Mouse (Mus musculus) lung, embryonic 16.5 days (tissue): ENCODE measurements around the gene Cdc42bpb. TPM values are rescaled to one million over a fixed set of nuclear protein-coding genes. Genes with fewer than 3 reads are reported as not detected.

Experiments
- ATAC-seq: fragments of 200-750 bp; cut with Nextera tagmentation; 2 replicates; pipeline ENCODE4 v1.8.0; 2017; ENCODE audit warnings: low read depth, mild to moderate bottlenecking, moderate library complexity
- H3K27ac ChIP-seq: fragments of 300-500 bp; sonication (generic); 2 replicates; pipeline ENCODE4 v1.5.1; 2014; ENCODE audit warnings: mild to moderate bottlenecking, control low read depth, low read length
- H3K27me3 ChIP-seq: fragments of 300-500 bp; sonication (generic); 2 replicates; pipeline ENCODE4 v1.6.1; 2014; ENCODE audit warnings: low read depth, low read length, mixed read lengths; ENCODE audit not compliant: control insufficient read depth, insufficient read depth
- H3K36me3 ChIP-seq: fragments of 300-500 bp; sonication (generic); 2 replicates; pipeline ENCODE4 v1.6.1; 2014; ENCODE audit warnings: low read length; ENCODE audit not compliant: control insufficient read depth, insufficient read depth
- H3K4me1 ChIP-seq: fragments of 300-500 bp; sonication (generic); replicated peaks from 2 replicates; pipeline ENCODE4 v1.6.1; 2014; ENCODE audit warnings: low read length, mixed read lengths; ENCODE audit not compliant: control insufficient read depth, insufficient read depth
- H3K4me2 ChIP-seq: fragments of 300-500 bp; sonication (generic); 2 replicates; pipeline ENCODE4 v1.6.1; 2014; ENCODE audit warnings: low read depth, low read length, control low read depth
- H3K4me3 ChIP-seq: fragments of 300-500 bp; sonication (generic); 2 replicates; pipeline ENCODE4 v1.5.1; 2014; ENCODE audit warnings: mild to moderate bottlenecking, low read length, control low read depth
- H3K9ac ChIP-seq: fragments of 300-500 bp; sonication (generic); 2 replicates; pipeline ENCODE4 v1.6.1; 2014; ENCODE audit warnings: low read length, control low read depth
- H3K9me3 ChIP-seq: fragments of 300-500 bp; sonication (generic); 2 replicates; pipeline ENCODE4 v1.6.1; 2016; ENCODE audit warnings: low read length; ENCODE audit not compliant: control insufficient read depth
- WGBS: fragments of 180-500 bp; shearing (Covaris S2); extraction: QIAGEN DNeasy Blood & Tissue Kit; methylation state at CpG from one replicate; pipeline ENCODE4 v1.1.7; 2014; 5-methylcytosine and 5-hydroxymethylcytosine counted together
- polyA plus RNA-seq: library from polyadenylated mRNA; unstranded; fragments of >200 nt; fragmentation: Nextera tagmentation; extraction: Ambion mirVana; gene quantifications from 2 replicates; pipeline ENCODE4 v1.2.1, GENCODE M21; 2015

Cdc42bpb gene
- polyA plus RNA-seq, 1 experiment from 2014 or later: 36.1 TPM

DNA sequence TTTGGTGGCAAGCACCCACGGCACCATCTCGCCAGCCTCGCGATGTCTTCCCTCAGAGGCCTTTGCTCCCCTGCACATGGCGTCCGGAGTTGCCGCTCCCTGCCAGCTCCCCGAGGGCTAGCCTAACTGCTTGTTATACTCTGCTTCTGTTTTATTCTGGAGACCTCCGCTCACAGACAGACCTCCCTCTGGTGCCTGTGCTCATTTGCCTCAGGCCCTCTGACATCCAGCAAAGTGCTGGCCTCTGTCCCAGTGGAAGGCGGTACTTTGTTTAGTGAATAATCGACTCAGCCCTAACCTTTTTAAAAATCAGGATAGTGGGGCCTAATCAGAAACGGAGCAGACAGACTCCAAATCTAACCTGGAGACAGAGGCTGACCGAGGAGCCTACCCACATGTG, 55.7 kb downstream of the Cdc42bpb start:
- Histone ChIP-seq H3K4me1 (peaks cover 4% of the 10 kb centered on the region), H3K36me3 (peaks cover 80% of the 10 kb centered on the region), H3K9me3 (no peaks in the 10 kb centered on the region), H3K9ac (no peak overlapping the region), H3K27ac (no peak overlapping the region), H3K4me2 (no peak overlapping the region), H3K4me3 (no peak overlapping the region), H3K27me3 (no peaks in the 10 kb centered on the region)
- WGBS: 82% methylated on average over 13 of the region's 13 CpGs
- ATAC-seq: no peak

- Histone ChIP-seq H3K9me3 (no peaks in the 10 kb centered on the region), H3K9ac (no peak overlapping the region), H3K4me2 (no peak overlapping the region), H3K4me3 (no peak overlapping the region), H3K27ac (no peak overlapping the region), H3K27me3 (no peaks in the 10 kb centered on the region), H3K4me1 (peaks cover 4% of the 10 kb centered on the region), H3K36me3 (peaks cover 83% of the 10 kb centered on the region)
- 42% methylated on average over 12 of the region's 12 CpGs for WGBS
- ATAC-seq: peak; percentile 85
These were observed 57.0 kb downstream of the Cdc42bpb start for GRCm38 (mm10) chr12:111320549-111320948.

DNA sequence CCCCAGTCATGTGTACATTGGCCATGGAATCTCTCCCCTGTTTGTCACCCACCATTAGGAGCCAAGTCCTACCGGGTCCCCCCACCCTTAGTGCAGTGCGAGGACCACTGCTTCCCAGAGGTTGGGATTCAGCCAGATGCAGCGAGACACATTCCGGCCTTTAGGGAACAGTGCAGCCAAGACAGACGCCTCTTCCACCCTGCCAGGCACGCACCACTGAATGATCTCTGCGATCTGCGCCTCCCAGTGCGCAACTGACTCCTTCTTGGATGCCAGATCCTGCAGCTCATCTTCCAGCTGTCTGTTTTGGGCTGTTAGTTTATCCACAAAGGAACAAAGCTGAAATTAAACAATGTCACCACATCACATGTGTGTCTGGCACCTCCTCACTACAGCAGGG, 59.8 kb downstream of the Cdc42bpb start:
- Histone ChIP-seq H3K4me1 (peaks cover 4% of the 10 kb centered on the region), H3K36me3 (peaks cover 86% of the 10 kb centered on the region), H3K4me2 (no peak overlapping the region), H3K9me3 (no peaks in the 10 kb centered on the region), H3K4me3 (no peak overlapping the region), H3K9ac (no peak overlapping the region), H3K27ac (no peak overlapping the region), H3K27me3 (no peaks in the 10 kb centered on the region)
- ATAC-seq: 0 out of 2 replicates have a peak, but pooled peaks have one; percentile 6
- 78% methylated on average over 9 of the region's 9 CpGs for WGBS

DNA sequence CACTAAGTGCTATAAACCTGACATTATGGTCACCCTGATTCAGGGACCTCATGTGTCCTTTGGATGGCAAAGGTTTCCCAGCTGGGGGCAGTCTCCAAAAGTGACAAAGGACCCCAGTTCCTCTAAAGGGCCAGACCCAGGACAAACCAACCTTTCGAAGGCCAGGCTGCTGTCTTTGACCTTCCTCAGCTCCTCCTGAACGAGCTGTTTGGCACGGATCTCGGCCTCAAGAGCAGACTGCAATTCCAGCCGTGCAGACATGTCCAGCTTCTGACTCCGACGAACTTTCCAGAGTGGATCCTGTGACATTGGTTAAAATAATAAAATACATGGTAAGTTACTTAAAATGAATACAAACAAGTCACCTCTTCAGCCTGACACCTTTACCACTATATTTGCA, 63.2 kb downstream of the Cdc42bpb start:
- ATAC-seq: no peak
- Histone ChIP-seq H3K9me3 (no peaks in the 10 kb centered on the region), H3K27me3 (no peaks in the 10 kb centered on the region), H3K4me3 (no peak overlapping the region), H3K9ac (no peak overlapping the region), H3K36me3 (peaks cover 84% of the 10 kb centered on the region), H3K4me2 (no peak overlapping the region), H3K27ac (no peak overlapping the region), H3K4me1 (no peaks in the 10 kb centered on the region)
- WGBS: 93% methylated on average over 7 of the region's 7 CpGs

DNA sequence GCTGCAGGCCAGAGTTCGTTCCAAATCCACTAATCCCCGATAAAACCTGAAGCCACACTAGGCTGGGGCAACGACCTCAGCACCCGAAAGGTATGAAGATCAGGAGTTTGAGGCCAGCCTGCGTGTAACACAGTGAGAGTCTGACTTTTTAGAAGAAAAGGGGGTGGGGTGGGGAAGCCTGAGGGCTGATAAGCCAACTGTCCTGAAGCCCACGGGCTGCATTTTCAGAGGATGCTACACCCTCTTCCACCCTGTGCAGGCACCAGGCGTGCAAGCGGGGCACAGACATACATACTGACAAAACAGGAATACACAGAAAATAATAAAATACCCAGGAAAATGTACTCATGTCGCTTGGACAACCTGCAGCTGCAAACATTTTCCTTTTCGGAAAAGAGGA, 65.7 kb downstream of the Cdc42bpb start:
- peaks cover 78% of the 10 kb centered on the region for H3K36me3 ChIP-seq
- H3K27ac ChIP-seq: no peak overlapping the region
- no peak overlapping the region for H3K4me3 ChIP-seq
- H3K9me3 ChIP-seq: no peaks in the 10 kb centered on the region
- no peak for ATAC-seq
- no peaks in the 10 kb centered on the region for H3K27me3 ChIP-seq
- no peak overlapping the region for H3K9ac ChIP-seq
- no peak overlapping the region for H3K4me2 ChIP-seq
- no peaks in the 10 kb centered on the region for H3K4me1 ChIP-seq
- 92% methylated on average over 10 of the region's 10 CpGs for WGBS

DNA sequence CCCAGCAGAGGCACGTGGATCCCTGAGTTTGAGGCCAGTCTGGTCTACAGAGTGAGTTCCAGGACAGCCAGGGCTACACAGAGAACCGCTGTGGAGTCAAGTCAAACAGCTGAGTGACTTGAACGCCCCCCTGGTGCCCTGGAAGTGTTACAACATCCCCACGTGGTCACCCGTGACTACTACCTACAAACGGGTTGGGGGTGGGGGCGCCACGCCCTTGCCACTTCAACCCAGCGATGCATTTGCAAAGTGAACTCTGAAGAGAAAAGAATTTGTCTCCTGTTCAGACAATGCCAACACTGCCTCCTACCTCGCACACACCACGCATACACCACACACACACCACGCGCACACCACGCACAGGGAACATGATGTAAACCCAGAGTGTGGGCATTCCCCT, 67.6 kb downstream of the Cdc42bpb start:
- Histone ChIP-seq H3K4me3 (no peak overlapping the region), H3K9ac (no peak overlapping the region), H3K9me3 (no peaks in the 10 kb centered on the region), H3K27ac (no peak overlapping the region), H3K36me3 (peaks cover 72% of the 10 kb centered on the region), H3K4me2 (no peak overlapping the region), H3K4me1 (no peaks in the 10 kb centered on the region), H3K27me3 (no peaks in the 10 kb centered on the region)
- 75% methylated on average over 14 of the region's 14 CpGs for WGBS
- no peak for ATAC-seq

DNA sequence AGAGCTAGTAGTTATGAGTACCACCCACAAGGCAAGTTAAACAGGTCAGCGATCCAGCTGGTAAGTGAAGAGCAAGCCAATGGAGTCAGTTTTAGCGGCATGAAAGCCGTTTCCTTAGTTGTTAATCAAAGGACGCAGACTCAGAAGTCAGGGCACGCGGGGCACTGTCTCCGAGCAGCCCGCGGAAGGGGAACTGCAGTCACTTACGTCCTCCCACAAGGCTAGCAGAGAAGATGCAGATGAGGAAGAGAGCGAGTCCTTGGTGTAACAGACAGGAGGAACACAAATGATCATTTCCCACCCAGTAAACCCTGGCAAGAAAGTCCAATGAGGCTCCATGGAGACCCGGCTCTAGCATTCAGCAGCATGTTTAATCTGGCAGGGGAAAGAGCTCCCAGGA, 68.3 kb downstream of the Cdc42bpb start:
- Histone ChIP-seq H3K9me3 (no peaks in the 10 kb centered on the region), H3K9ac (no peak overlapping the region), H3K27ac (no peak overlapping the region), H3K4me3 (no peak overlapping the region), H3K36me3 (peaks cover 70% of the 10 kb centered on the region), H3K4me1 (no peaks in the 10 kb centered on the region), H3K27me3 (no peaks in the 10 kb centered on the region), H3K4me2 (no peak overlapping the region)
- WGBS: 87% methylated on average over 12 of the region's 12 CpGs
- ATAC-seq: no peak

GRCm38 (mm10) chr12:111306821-111307220, 70.7 kb downstream of the Cdc42bpb start:
- no peaks in the 10 kb centered on the region for H3K4me1 ChIP-seq
- H3K4me2 ChIP-seq: no peak overlapping the region
- H3K27ac ChIP-seq: no peak overlapping the region
- H3K9ac ChIP-seq: no peak overlapping the region
- no peaks in the 10 kb centered on the region for H3K27me3 ChIP-seq
- H3K9me3 ChIP-seq: no peaks in the 10 kb centered on the region
- ATAC-seq: no peak
- H3K36me3 ChIP-seq: peaks cover 68% of the 10 kb centered on the region
- no peak overlapping the region for H3K4me3 ChIP-seq
- 77% methylated on average over 8 of the region's 8 CpGs for WGBS

DNA sequence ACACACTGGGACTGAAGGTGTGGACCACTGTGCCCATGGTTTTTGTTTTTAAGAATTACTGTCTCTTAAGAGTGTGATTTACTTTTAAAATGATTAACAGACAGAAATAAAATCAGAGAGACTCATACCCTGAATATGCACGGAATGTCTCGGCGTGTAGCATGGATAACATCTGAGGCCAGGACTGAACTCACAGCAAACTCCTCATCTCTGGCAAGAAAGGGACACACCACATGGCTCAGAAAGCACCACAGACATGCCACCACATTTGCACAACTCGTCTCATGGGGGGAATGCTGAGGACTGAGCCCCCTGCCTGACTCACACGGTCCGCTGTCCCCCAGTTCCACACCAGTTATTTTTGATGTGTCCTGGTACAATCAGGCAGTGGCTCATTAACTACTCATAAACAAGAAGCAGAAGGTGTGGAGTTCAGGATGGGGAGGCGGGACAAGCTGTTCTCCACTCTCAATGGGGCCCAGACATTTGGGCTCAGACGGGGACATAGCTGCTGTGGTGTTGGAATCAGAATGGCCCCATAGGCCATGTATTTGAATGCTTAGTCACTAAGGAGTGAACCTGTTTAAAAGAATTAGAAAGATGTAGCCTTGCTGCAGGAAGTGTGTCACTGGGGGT, 73.7 kb downstream of the Cdc42bpb start:
- Histone ChIP-seq H3K36me3 (peaks cover 65% of the 10 kb centered on the region), H3K9me3 (no peaks in the 10 kb centered on the region), H3K9ac (no peak overlapping the region), H3K4me3 (no peak overlapping the region), H3K27me3 (no peaks in the 10 kb centered on the region), H3K4me1 (no peaks in the 10 kb centered on the region), H3K4me2 (no peak overlapping the region), H3K27ac (no peak overlapping the region)
- 93% methylated on average over 8 of the region's 8 CpGs for WGBS
- ATAC-seq: no peak

DNA sequence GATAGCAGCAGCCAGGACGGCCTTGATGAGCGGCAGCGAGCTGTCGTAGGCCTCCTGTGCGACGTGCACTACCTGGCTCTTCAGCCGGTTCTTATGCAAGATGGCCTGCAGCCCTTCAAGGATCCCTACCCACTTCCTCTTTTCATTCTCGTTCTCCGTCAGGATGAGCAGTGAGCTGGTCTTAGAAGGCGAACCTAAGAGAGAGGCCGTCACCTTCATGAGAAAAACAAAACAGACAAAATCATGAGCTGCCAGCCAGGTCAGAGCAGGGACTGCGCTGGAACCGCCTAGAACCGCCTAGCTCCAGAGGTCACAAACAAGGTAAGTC, 75.5 kb downstream of the Cdc42bpb start:
- Histone ChIP-seq H3K4me3 (no peak overlapping the region), H3K9me3 (no peaks in the 10 kb centered on the region), H3K36me3 (peaks cover 59% of the 10 kb centered on the region), H3K9ac (no peak overlapping the region), H3K27ac (no peak overlapping the region), H3K4me2 (no peak overlapping the region), H3K27me3 (no peaks in the 10 kb centered on the region), H3K4me1 (no peaks in the 10 kb centered on the region)
- ATAC-seq: no peak
- 90% methylated on average over 14 of the region's 14 CpGs for WGBS
